Mouse (Mus musculus) hindbrain, embryonic 11.5 days (tissue): Measurements from ENCODE around the gene Alg14. TPM values are rescaled to one million over a fixed set of nuclear protein-coding genes. Genes with fewer than 3 reads are reported as not detected.

Source experiments
- ATAC-seq: fragments of 200-750 bp; cut with Nextera tagmentation; 2 replicates; pipeline ENCODE4 v1.8.0; 2017; ENCODE audit warnings: mild to moderate bottlenecking, moderate TSS enrichment, moderate library complexity; ENCODE audit not compliant: low FRiP score
- DNase-seq: peaks from one replicate; pipeline ENCODE4 v3.0.0-alpha.2; 2015; ENCODE audit warnings: low spot score
- H3K27ac ChIP-seq: fragments of 300-500 bp; sonication (generic); 2 replicates; pipeline ENCODE4 v1.5.1; 2014; ENCODE audit warnings: mild to moderate bottlenecking, low read depth, low read length
- H3K27me3 ChIP-seq: fragments of 300-500 bp; sonication (generic); 2 replicates; pipeline ENCODE4 v1.6.1; 2014; ENCODE audit warnings: mild to moderate bottlenecking, low read length, moderate library complexity, mixed read lengths; ENCODE audit not compliant: control insufficient read depth, insufficient read depth
- H3K36me3 ChIP-seq: fragments of 300-500 bp; sonication (generic); 2 replicates; pipeline ENCODE4 v1.6.1; 2014; ENCODE audit warnings: mild to moderate bottlenecking, low read length, moderate library complexity, mixed read lengths; ENCODE audit not compliant: control insufficient read depth, insufficient read depth
- H3K4me1 ChIP-seq: fragments of 300-500 bp; sonication (generic); replicated peaks from 2 replicates; pipeline ENCODE4 v1.6.1; 2014; ENCODE audit warnings: low read length, mixed read lengths; ENCODE audit not compliant: control insufficient read depth, insufficient read depth
- H3K4me2 ChIP-seq: fragments of 300-500 bp; sonication (generic); replicated peaks from 2 replicates; pipeline ENCODE4 v1.6.1; 2014; ENCODE audit warnings: mild to moderate bottlenecking, low read depth, low read length
- H3K4me3 ChIP-seq: fragments of 300-500 bp; sonication (generic); 2 replicates; pipeline ENCODE4 v1.5.1; 2014; ENCODE audit warnings: low read depth, low read length
- H3K9ac ChIP-seq: fragments of 300-500 bp; sonication (generic); 2 replicates; pipeline ENCODE4 v1.6.1; 2014; ENCODE audit warnings: low read depth, low read length
- H3K9me3 ChIP-seq: fragments of 300-500 bp; sonication (generic); 2 replicates; pipeline ENCODE4 v1.6.1; 2016; ENCODE audit warnings: low read length; ENCODE audit not compliant: control insufficient read depth
- WGBS: fragments of 180-500 bp; shearing (Covaris S2); extraction: QIAGEN DNeasy Blood & Tissue Kit; methylation state at CpG from one replicate; pipeline ENCODE4 v1.1.7; 2014; 5-methylcytosine and 5-hydroxymethylcytosine counted together
- polyA plus RNA-seq: library from polyadenylated mRNA; unstranded; fragments of >200 nt; fragmentation: Nextera tagmentation; extraction: Ambion mirVana; gene quantifications from 2 replicates; pipeline ENCODE4 v1.2.1, GENCODE M21; 2014

The Alg14 gene
- polyA plus RNA-seq, 1 experiment from 2014 or later: 41.8 TPM

- Histone ChIP-seq H3K4me1 (no peaks in the 10 kb centered on the region), H3K36me3 (no peaks in the 10 kb centered on the region), H3K4me2 (no peak overlapping the region), H3K4me3 (no peak overlapping the region), H3K27ac (no peak overlapping the region), H3K27me3 (no peaks in the 10 kb centered on the region), H3K9ac (no peak overlapping the region), H3K9me3 (no peaks in the 10 kb centered on the region)
- DNase-seq: no peak
- no peak for ATAC-seq
- WGBS: 67% methylated on average over 9 of the region's 9 CpGs
Observed at GRCm38 (mm10) chr3:121312979-121313378, 21.4 kb downstream of the Alg14 start.

GRCm38 (mm10) chr3:121314149-121314548 is 22.6 kb downstream of the Alg14 start:
- WGBS: 81% methylated on average over 6 of the region's 6 CpGs
- no peak for ATAC-seq
- H3K36me3 ChIP-seq: no peaks in the 10 kb centered on the region
- DNase-seq: no peak
- no peaks in the 10 kb centered on the region for H3K4me1 ChIP-seq
- no peaks in the 10 kb centered on the region for H3K27me3 ChIP-seq
- H3K4me2 ChIP-seq: no peak overlapping the region
- no peak overlapping the region for H3K27ac ChIP-seq
- H3K9ac ChIP-seq: no peak overlapping the region
- no peak overlapping the region for H3K4me3 ChIP-seq
- no peaks in the 10 kb centered on the region for H3K9me3 ChIP-seq

- no peaks in the 10 kb centered on the region for H3K27me3 ChIP-seq
- 95% methylated on average over 7 of the region's 7 CpGs for WGBS
- no peak overlapping the region for H3K4me2 ChIP-seq
- DNase-seq (no peak), ATAC-seq (no peak)
- no peak overlapping the region for H3K27ac ChIP-seq
- no peaks in the 10 kb centered on the region for H3K36me3 ChIP-seq
- H3K9me3 ChIP-seq: no peaks in the 10 kb centered on the region
- H3K9ac ChIP-seq: no peak overlapping the region
- no peaks in the 10 kb centered on the region for H3K4me1 ChIP-seq
- H3K4me3 ChIP-seq: no peak overlapping the region
Observed at GRCm38 (mm10) chr3:121315498-121315897, 23.9 kb downstream of the Alg14 start.

- Histone ChIP-seq H3K27me3 (no peaks in the 10 kb centered on the region), H3K4me2 (no peak overlapping the region), H3K4me1 (no peaks in the 10 kb centered on the region), H3K36me3 (no peaks in the 10 kb centered on the region), H3K9ac (no peak overlapping the region), H3K27ac (no peak overlapping the region), H3K9me3 (no peaks in the 10 kb centered on the region), H3K4me3 (no peak overlapping the region)
- ATAC-seq (no peak), DNase-seq (no peak)
- WGBS: 94% methylated on average over 6 of the region's 6 CpGs
Observed at GRCm38 (mm10) chr3:121319906-121320305, 28.3 kb downstream of the Alg14 start.

- DNase-seq: no peak
- Histone ChIP-seq H3K27me3 (no peaks in the 10 kb centered on the region), H3K4me2 (no peak overlapping the region), H3K9ac (no peak overlapping the region), H3K36me3 (no peaks in the 10 kb centered on the region), H3K4me1 (no peaks in the 10 kb centered on the region), H3K27ac (no peak overlapping the region), H3K9me3 (no peaks in the 10 kb centered on the region), H3K4me3 (no peak overlapping the region)
- ATAC-seq: no peak
- 89% methylated on average over 1 of the region's 1 CpGs for WGBS
Observed at GRCm38 (mm10) chr3:121320896-121321295, 29.3 kb downstream of the Alg14 start.

GRCm38 (mm10) chr3:121323371-121323770 is 31.8 kb downstream of the Alg14 start:
- H3K36me3 ChIP-seq: no peaks in the 10 kb centered on the region
- no peaks in the 10 kb centered on the region for H3K9me3 ChIP-seq
- no peak overlapping the region for H3K9ac ChIP-seq
- H3K27ac ChIP-seq: no peak overlapping the region
- no peak for DNase-seq
- no peaks in the 10 kb centered on the region for H3K4me1 ChIP-seq
- H3K4me2 ChIP-seq: no peak overlapping the region
- WGBS: 95% methylated on average over 15 of the region's 15 CpGs
- no peak for ATAC-seq
- no peak overlapping the region for H3K4me3 ChIP-seq
- H3K27me3 ChIP-seq: no peaks in the 10 kb centered on the region

- H3K4me3 ChIP-seq: no peak overlapping the region
- no peaks in the 10 kb centered on the region for H3K9me3 ChIP-seq
- 87% methylated on average over 5 of the region's 5 CpGs for WGBS
- no peak overlapping the region for H3K4me2 ChIP-seq
- DNase-seq (no peak), ATAC-seq (no peak)
- H3K27me3 ChIP-seq: no peaks in the 10 kb centered on the region
- H3K9ac ChIP-seq: no peak overlapping the region
- H3K4me1 ChIP-seq: no peaks in the 10 kb centered on the region
- no peaks in the 10 kb centered on the region for H3K36me3 ChIP-seq
- H3K27ac ChIP-seq: no peak overlapping the region
Observed at GRCm38 (mm10) chr3:121327406-121327805, 35.8 kb downstream of the Alg14 start.

GRCm38 (mm10) chr3:121329647-121330046 is 38.1 kb downstream of the Alg14 start:
- no peak overlapping the region for H3K27ac ChIP-seq
- H3K4me1 ChIP-seq: no peaks in the 10 kb centered on the region
- H3K4me2 ChIP-seq: no peak overlapping the region
- no peaks in the 10 kb centered on the region for H3K27me3 ChIP-seq
- no peak overlapping the region for H3K9ac ChIP-seq
- no peaks in the 10 kb centered on the region for H3K9me3 ChIP-seq
- H3K4me3 ChIP-seq: no peak overlapping the region
- 90% methylated on average over 10 of the region's 10 CpGs for whole genome bisulfite sequencing
- H3K36me3 ChIP-seq: no peaks in the 10 kb centered on the region
- DNase-seq (no peak), ATAC-seq (no peak)

- DNase-seq: no peak
- ATAC-seq: no peak
- no peak overlapping the region for H3K27ac ChIP-seq
- no peaks in the 10 kb centered on the region for H3K9me3 ChIP-seq
- no peak overlapping the region for H3K4me3 ChIP-seq
- no peaks in the 10 kb centered on the region for H3K36me3 ChIP-seq
- 79% methylated on average over 7 of the region's 7 CpGs for WGBS
- no peaks in the 10 kb centered on the region for H3K27me3 ChIP-seq
- no peak overlapping the region for H3K4me2 ChIP-seq
- no peaks in the 10 kb centered on the region for H3K4me1 ChIP-seq
- no peak overlapping the region for H3K9ac ChIP-seq
Observed at GRCm38 (mm10) chr3:121330244-121330646, 38.7 kb downstream of the Alg14 start.
